Mouse (Mus musculus): ENCODE measurements at regions not wholly inside any gene's neighbourhood (a gene's known extent, or its start where the extent isn't known, plus 50 kb on each side); places are given as distances from the start of the nearest gene placed in this dataset.
A peak's percentile ranks its signal among the peaks of the same experiment; 100 is the strongest.

DNA sequence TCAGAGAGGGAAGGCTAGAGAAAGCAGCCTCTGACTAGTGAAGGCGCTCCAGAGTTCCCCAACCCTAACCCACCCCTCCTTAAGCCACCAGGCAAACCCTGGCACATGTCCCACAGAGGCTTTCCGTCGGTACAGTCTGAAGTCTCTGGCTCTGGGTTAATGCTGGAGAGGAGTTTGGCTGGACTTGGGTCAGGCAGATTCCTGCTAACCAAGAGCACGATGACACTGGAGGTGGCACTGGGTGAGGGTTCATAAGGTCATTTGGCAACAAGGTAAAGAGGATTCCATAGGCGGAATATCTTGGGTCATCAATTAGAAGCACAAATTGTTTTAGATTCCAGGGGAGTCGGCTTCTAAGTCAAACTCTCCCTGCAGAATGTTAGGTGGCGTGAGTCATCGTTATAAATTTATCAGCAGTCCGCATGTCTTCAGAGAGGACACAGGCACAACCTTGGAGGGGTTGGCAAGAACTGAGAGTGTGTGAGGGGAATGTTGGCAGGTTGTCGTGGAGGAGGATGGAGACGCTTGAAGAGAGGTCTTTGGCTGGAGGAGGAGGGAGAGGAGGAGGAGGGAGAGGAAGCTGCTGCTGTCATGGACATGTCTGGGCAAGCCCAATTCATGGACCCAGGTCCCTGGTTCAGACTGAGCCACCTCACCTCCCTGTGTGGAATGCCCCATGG lies 138.4 kb downstream of the Utp6 start:
- DNase-seq, result no peak

DNA sequence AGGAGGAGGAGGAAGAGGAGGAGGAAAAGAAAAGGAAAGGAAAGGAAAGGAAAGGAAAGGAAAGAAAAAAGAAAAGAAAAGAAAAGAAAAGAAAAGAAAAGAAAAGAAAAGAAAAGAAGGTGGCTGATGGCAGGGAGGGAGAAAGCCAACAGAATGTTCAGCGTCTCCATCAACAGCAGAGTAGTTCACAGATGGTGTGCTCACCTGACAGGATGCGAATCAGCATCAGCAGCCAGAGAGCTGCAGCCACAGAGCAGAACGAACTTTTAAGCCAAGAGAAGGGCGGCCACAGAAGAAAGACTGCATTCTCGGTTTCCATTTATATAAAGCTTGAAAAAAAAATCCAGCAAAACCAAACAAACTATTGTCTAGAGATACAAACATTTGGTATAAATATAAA lies 140.2 kb downstream of the Utp6 start:
- DNase-seq, result no peak

DNA sequence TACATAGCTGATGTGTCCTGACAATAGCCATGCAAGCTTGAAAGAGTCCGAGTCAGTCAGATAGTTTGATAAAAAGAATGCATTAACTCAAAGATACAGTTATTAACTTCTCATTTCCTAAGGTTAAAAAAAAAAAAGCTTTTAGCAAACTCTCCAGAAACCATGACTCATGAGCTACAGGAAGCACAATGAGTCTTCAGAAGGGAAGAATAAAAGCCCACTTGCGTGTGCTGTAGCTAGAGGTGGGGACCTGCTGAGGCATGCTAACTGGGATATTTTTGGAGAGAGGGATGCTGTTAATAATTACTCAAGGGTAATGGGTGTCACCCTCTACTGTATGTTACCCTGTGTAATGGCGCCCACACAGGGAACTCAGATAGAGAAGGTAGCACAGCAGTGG lies 147.0 kb downstream of the Utp6 start:
- no peak for DNase-seq

- peak; percentile 46 for DNase-seq
Measured at GRCm38 (mm10) chr11:79806911-79807466, 155.2 kb downstream of the Utp6 start.

- DNase-seq, result no peak
Measured at GRCm38 (mm10) chr11:79806417-79806816, 155.8 kb downstream of the Utp6 start.

DNA sequence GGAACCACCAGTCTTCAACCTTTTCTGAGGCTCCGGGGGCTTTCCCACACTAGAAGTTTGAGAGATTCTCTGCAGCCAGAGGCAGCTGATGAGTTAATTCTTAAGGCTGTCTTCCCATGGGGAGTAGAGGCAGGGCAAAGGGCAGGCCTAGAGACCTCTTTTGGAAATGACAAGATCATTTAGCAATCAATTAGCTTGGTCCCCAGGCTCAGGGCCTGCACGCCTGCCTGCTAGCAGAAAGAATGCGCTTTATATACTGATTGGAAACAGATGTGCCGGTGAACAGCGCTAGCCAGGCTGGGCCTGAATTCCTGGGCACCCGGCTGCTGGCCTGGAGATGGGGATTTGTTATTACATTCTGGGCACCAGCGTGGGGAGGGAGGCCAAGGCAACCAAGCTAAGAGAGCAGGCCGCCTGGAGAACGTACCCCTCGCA lies 156.2 kb downstream of the Utp6 start:
- DNase-seq, result no peak

- no peak for DNase-seq
Measured at GRCm38 (mm10) chr11:79803971-79804370, 158.2 kb downstream of the Utp6 start.

DNA sequence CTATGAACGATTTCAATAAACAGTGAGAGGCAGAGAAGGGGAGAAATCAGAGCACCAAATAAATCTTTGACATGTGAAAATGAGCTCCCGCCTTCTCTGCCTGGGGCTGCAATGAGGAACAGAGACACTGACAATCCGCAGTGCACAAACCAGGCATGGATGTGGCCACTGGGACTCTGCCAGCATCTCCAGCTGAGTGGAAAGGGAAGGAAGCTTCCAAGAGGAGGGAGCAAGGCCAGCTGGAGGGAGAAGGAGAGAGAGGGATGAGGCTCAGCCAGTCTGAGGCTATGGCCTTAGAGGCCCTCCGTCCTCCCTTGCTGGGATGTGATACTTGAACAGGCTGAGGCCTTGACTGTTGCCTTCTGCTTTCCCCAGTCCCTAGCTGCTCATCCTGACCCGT lies 159.2 kb downstream of the Utp6 start:
- no peak for DNase-seq

DNA sequence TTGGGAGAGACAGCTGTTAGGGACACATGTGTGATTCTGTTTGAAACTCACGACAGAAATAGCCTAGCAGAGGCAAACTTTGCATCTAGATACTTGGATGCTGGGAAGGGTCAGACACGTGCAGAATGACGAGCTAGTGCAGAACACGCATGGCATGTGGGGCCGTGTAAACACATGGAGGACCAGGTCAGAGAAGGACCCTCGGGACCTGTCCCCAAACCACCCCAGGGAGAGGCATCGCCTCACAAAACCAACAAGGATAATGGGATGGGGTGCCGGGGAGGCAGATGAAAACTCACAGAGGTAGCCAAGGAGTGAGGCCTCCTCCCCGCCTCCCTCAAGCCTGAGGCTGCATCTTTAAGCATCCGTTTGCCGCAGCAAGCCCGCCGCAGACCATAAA lies 159.6 kb downstream of the Utp6 start:
- no peak for DNase-seq

DNA sequence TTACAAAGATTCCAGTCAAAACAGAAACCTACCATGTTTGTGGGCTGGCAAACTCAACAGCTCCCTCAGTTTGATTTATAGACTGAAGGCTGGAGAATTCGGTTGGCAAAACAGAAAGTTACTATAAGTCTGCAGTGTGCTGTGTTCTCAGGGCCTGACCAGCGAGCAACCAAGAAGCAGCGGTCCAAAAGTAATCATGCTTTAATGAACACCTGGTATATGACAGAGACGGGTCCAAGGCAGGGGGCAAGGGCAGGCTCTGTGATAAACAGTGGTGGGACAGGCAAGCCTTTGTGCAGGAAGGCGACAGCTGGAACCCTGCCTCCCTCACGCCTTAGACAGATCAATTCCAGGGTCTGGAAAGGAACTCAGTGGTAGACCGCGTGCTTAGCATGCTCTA lies 161.9 kb downstream of the Utp6 start:
- no peak for DNase-seq

DNA sequence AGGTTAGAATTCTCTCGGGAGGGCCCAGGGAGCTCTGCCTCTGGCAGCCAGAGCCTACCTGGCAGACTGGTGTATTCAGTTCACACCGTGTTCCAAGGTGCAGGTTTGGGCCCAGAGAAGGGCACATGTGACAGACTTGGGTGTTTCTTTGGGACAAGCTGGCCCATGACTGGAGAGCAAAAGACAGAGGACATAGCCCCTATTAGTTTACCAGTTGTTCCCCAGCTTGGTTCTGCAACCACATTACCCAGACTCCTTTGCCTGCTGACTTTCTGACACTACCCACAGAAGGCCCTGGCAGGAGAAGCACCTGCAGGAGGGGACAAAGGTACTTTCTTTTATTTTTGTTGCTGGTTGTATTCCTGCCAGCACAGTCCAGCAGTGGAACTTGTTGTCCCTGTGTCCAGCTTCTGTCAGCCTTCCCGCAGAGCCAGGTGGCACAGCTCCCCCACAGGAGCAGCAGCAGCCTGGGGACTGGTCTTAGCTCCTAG lies 173.9 kb downstream of the Utp6 start:
- no peak for DNase-seq

GRCm38 (mm10) chr11:79787766-79788165 lies 174.4 kb downstream of the Utp6 start:
- DNase-seq, result no peak

- DNase-seq, result no peak
Measured at GRCm38 (mm10) chr11:79784071-79784470, 178.1 kb downstream of the Utp6 start.

DNA sequence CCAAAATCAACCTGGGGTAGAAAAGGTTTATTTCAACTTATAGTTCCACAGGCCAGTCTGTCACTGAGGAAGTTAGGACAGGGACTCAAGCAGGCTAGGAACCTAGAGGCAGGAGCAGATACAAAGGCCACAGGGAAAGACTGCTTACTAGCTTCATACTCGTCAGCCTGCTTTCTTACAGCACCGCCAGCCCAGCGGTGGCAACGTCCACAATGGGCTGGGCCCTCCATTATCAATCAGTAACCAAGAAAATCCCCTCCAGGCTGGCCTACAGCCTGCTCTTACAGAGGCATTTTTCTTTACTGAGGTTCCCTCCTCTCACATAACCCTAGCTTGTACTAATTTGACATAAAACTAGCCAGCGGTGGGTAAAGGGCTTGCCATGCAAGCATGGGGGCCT lies 180.2 kb downstream of the Utp6 start:
- no peak for DNase-seq

GRCm38 (mm10) chr11:79779756-79780155 lies 182.4 kb downstream of the Utp6 start:
- DNase-seq, result no peak

DNA sequence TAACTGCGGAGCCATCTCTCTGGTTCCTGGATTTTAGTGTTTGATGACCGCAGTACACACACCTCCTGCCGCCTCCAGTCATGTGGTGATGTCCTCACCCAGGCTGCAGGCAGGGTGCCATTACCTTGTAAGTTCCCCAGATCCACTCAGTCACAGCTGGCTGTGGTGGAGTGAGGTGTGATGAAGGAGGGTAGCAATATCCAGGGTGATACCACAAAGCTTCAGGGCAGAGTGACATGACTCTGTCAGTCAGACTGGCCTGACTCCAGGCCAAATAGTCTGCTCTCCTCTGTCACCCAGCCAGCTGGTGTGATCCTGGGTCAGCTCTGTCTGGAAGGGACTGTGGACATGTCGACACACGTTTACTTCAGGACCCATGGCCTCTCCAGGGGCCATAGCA lies 183.7 kb downstream of the Utp6 start:
- DNase-seq, result no peak

DNA sequence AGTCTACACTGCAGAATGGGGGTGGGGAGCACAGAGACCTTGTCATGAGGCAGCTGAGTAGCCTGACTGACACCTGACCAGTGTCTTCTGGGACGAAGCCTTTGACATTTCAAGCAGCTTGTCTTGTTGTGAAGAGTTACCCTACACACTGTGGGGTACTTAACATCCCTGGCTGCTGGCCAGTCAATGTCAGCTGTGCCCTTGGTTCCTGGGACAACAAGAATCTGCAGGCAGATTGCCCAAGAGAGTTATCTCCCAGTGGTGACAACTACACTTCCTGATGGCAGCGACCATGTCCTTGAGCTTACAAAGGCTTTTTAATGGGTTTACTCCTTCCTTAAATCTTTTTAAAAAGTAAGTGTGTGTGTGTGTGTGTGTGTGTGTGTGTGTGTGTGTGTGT lies 184.2 kb downstream of the Utp6 start:
- no peak for DNase-seq

- no peak for DNase-seq
Measured at GRCm38 (mm10) chr11:79776577-79776976, 185.6 kb downstream of the Rab11fip4 start.

- no peak for DNase-seq
Measured at GRCm38 (mm10) chr11:79773755-79774154, 182.7 kb downstream of the Rab11fip4 start.

GRCm38 (mm10) chr11:79771431-79771830 lies 180.4 kb downstream of the Rab11fip4 start:
- DNase-seq, result no peak

DNA sequence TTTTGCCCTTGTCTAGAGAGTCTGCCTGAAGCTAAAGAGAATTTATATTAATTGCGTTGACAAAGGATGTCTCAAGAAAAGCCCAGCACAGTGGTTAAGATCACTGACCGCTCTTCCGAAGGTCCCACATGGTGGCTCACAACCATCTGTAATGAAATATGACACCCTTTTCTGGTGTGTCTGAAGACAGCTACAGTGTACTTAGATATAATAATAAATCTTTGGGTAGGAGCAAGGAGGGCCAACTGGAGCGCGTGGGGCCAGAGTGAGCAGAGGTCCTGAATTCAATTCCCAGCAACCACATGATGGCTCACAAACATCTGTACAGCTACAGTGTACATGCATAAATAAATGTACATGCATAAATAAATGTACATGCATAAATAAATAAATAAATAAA lies 176.1 kb downstream of the Rab11fip4 start:
- DNase-seq, result no peak

GRCm38 (mm10) chr11:79766036-79766435 lies 175.0 kb downstream of the Rab11fip4 start:
- DNase-seq, result no peak

- no peak for DNase-seq
Measured at GRCm38 (mm10) chr11:79765396-79765795, 174.4 kb downstream of the Rab11fip4 start.

DNA sequence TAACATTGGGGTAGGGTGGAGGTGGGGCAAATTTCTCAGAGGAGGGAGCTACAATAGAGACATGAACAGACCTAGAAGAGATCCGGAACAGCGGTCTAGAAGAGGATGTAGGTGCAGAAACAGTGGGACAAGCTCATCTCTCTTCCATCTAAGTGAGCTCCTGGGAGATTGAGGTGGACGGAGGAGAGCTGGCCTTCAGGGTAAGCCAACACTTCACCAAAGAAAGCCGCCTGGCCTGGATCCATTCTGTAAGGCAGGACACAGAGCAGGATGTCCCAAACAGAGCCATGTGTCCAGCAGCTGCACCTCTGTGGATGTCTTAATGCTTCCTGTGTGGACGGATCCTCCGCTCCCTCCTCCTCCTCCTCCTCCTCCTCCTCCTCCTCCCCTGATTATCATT lies 173.0 kb downstream of the Rab11fip4 start:
- DNase-seq, result no peak

DNA sequence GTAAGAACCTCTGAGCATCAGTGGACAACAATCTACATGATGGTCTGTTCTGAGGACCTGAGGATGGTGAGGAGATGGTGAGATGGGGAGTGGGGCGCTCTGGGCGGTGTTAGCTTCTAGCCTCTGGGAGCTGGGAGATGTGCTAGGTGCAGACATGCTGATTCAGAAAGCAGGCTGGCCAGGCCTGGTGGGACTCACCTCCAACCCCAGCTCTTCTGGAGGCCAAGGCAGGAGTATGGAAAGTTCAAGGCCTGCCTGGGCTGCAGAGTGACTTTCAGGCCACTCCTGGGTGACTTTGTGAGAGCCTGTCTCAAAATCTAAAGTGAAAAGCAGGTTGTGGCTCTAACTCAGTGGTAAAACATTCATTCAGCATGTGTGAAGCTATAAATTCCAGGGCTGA lies 171.6 kb downstream of the Rab11fip4 start:
- no peak for DNase-seq

Measured in right cerebral cortex, adult 18-20 months (tissue).